Mouse (Mus musculus): ENCODE data around the gene Castor2. TPM values are rescaled to one million over a fixed set of nuclear protein-coding genes. Genes with fewer than 3 reads are reported as not detected.
A peak's percentile ranks its signal among the peaks of the same experiment; 100 is the strongest.

Gene Castor2
- 12.3 and 13.2 TPM in 2 replicates for polyA plus RNA-seq (2014; fragmentation: Nextera tagmentation; extraction: Ambion mirVana)

DNA sequence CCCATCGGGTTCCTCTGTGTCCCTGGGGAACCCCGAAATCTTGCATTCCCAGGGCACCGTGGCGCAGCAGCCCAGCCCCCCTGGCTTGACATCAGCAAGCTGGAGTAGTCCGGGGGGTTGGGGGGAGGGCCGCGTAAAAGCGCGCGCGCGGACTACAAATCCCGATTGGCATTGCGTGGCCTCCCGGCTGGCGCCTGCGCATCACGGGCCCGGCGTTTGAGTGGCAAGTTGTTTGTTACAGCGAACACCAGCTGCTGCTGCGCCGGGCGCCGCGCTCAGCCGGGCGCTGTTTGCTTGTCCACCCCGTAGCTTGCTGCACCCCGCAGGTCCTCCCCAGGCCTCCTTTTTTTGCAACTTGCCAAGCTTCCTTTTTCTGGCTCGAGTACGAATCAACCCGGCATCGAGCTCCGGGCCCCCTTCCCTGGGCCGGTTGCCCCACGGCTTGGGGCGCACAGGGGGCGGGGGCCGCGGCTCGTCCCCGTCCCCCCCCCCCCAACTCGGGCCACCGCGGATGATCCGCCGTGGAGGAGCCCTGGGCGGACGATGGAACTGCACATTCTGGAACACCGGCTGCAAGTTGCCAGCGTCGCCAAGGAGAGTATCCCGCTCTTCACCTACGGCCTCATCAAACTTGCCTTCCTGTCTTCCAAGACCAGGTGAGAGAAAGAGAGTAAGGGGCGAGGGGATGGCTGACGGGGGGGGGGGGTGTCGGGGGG, at the start of gene Castor2:
Gene Castor2, plus strand, starts transcription at position 216 of the 716 bp plus-strand sequence.
- Histone ChIP-seq H3K4me2 (replicated peaks; ENCODE audit: low read depth, low read length) (peak within 1 kb of the TSS; percentile 79), H3K9ac (ENCODE audit: low read depth, low read length) (peak within 1 kb of the TSS; percentile 60), H3K4me3 (ENCODE audit: low read depth, low read length) (peak within 1 kb of the TSS; percentile 60), H3K27ac (ENCODE audit: low read depth, low read length) (peak within 1 kb of the TSS; percentile 74), H3K36me3 (ENCODE audit: control insufficient read depth, insufficient read depth, low read length) (no peaks in the 10 kb centered on the region), H3K27me3 (ENCODE audit: control insufficient read depth, insufficient read depth, low read length) (no peaks in the 10 kb centered on the region), H3K9me3 (ENCODE audit: control insufficient read depth, low read length) (no peaks in the 10 kb centered on the region), H3K4me1 (replicated peaks; ENCODE audit: control insufficient read depth, insufficient read depth, low read length) (no peaks in the 10 kb centered on the region)
- WGBS = under 1% methylated on average over 53 of the region's 58 CpGs
- ATAC-seq (ENCODE audit: low FRiP score) (peak; percentile 94), DNase-seq (ENCODE audit: low spot score) (peak; percentile 97)

GRCm38 (mm10) chr5:134050711-134051110, 48.8 kb upstream of the Castor2 start:
- no peak overlapping the region for H3K27ac ChIP-seq (ENCODE audit: low read depth, low read length)
- no peak overlapping the region for H3K4me3 ChIP-seq (ENCODE audit: low read depth, low read length)
- H3K27me3 ChIP-seq (ENCODE audit: control insufficient read depth, insufficient read depth, low read length) = no peaks in the 10 kb centered on the region
- H3K4me1 ChIP-seq (replicated peaks; ENCODE audit: control insufficient read depth, insufficient read depth, low read length) = no peaks in the 10 kb centered on the region
- no peaks in the 10 kb centered on the region for H3K36me3 ChIP-seq (ENCODE audit: control insufficient read depth, insufficient read depth, low read length)
- WGBS = 42% methylated on average over 10 of the region's 10 CpGs
- DNase-seq (ENCODE audit: low spot score) (no peak), ATAC-seq (ENCODE audit: low FRiP score) (no peak)
- no peak overlapping the region for H3K4me2 ChIP-seq (replicated peaks; ENCODE audit: low read depth, low read length)
- H3K9ac ChIP-seq (ENCODE audit: low read depth, low read length) = no peak overlapping the region
- no peaks in the 10 kb centered on the region for H3K9me3 ChIP-seq (ENCODE audit: control insufficient read depth, low read length)

GRCm38 (mm10) chr5:134052614-134053013, 46.9 kb upstream of the Castor2 start:
- H3K9ac ChIP-seq (ENCODE audit: low read depth, low read length) = no peak overlapping the region
- H3K36me3 ChIP-seq (ENCODE audit: control insufficient read depth, insufficient read depth, low read length) = no peaks in the 10 kb centered on the region
- H3K27me3 ChIP-seq (ENCODE audit: control insufficient read depth, insufficient read depth, low read length) = no peaks in the 10 kb centered on the region
- no peaks in the 10 kb centered on the region for H3K9me3 ChIP-seq (ENCODE audit: control insufficient read depth, low read length)
- DNase-seq (ENCODE audit: low spot score) = no peak
- 82% methylated on average over 4 of the region's 4 CpGs for WGBS
- H3K27ac ChIP-seq (ENCODE audit: low read depth, low read length) = no peak overlapping the region
- H3K4me2 ChIP-seq (replicated peaks; ENCODE audit: low read depth, low read length) = no peak overlapping the region
- H3K4me3 ChIP-seq (ENCODE audit: low read depth, low read length) = no peak overlapping the region
- no peak for ATAC-seq (ENCODE audit: low FRiP score)
- no peaks in the 10 kb centered on the region for H3K4me1 ChIP-seq (replicated peaks; ENCODE audit: control insufficient read depth, insufficient read depth, low read length)

GRCm38 (mm10) chr5:134054496-134054895, 45.0 kb upstream of the Castor2 start:
- no peaks in the 10 kb centered on the region for H3K9me3 ChIP-seq (ENCODE audit: control insufficient read depth, low read length)
- 52% methylated on average over 4 of the region's 4 CpGs for WGBS
- H3K4me1 ChIP-seq (replicated peaks; ENCODE audit: control insufficient read depth, insufficient read depth, low read length) = no peaks in the 10 kb centered on the region
- no peak for DNase-seq (ENCODE audit: low spot score)
- H3K36me3 ChIP-seq (ENCODE audit: control insufficient read depth, insufficient read depth, low read length) = no peaks in the 10 kb centered on the region
- no peak overlapping the region for H3K9ac ChIP-seq (ENCODE audit: low read depth, low read length)
- no peak overlapping the region for H3K4me3 ChIP-seq (ENCODE audit: low read depth, low read length)
- no peak overlapping the region for H3K4me2 ChIP-seq (replicated peaks; ENCODE audit: low read depth, low read length)
- H3K27me3 ChIP-seq (ENCODE audit: control insufficient read depth, insufficient read depth, low read length) = no peaks in the 10 kb centered on the region
- no peak for ATAC-seq (ENCODE audit: low FRiP score)
- H3K27ac ChIP-seq (ENCODE audit: low read depth, low read length) = no peak overlapping the region

DNA sequence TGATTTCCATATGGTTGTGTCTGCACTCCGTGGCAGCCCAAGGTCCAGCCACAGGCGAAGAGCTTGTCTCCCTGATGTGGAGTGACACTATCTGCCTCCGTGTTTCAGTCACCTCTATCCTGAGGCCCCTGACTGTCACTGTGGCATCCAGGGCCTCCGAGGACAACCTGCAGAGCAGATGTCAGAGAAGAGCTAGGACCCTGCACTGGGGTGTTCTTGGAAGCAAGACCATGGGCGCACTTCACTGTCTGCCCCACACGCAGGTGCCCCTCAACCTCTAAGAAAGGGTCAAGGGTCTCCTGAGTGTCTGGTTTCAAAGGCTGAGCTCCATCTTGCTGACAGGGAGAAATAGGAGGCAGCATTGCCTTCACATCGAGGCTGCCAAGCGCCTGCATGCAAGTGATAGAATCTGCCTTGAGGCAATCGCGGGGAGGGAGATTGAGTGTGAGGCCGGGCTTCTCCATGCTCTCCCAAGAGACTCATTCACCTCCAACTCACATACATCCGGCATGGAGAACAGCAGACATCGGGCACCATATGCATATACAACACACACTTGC, 40.6 kb upstream of the Castor2 start:
- H3K27ac ChIP-seq (ENCODE audit: low read depth, low read length) = no peak overlapping the region
- H3K9me3 ChIP-seq (ENCODE audit: control insufficient read depth, low read length) = no peaks in the 10 kb centered on the region
- 59% methylated on average over 13 of the region's 13 CpGs for WGBS
- no peak overlapping the region for H3K4me3 ChIP-seq (ENCODE audit: low read depth, low read length)
- no peak for ATAC-seq (ENCODE audit: low FRiP score)
- no peak for DNase-seq (ENCODE audit: low spot score)
- H3K4me2 ChIP-seq (replicated peaks; ENCODE audit: low read depth, low read length) = no peak overlapping the region
- no peaks in the 10 kb centered on the region for H3K4me1 ChIP-seq (replicated peaks; ENCODE audit: control insufficient read depth, insufficient read depth, low read length)
- H3K9ac ChIP-seq (ENCODE audit: low read depth, low read length) = no peak overlapping the region
- H3K27me3 ChIP-seq (ENCODE audit: control insufficient read depth, insufficient read depth, low read length) = no peaks in the 10 kb centered on the region
- no peaks in the 10 kb centered on the region for H3K36me3 ChIP-seq (ENCODE audit: control insufficient read depth, insufficient read depth, low read length)

GRCm38 (mm10) chr5:134063362-134064064, 36.0 kb upstream of the Castor2 start:
- Histone ChIP-seq H3K27me3 (ENCODE audit: control insufficient read depth, insufficient read depth, low read length) (no peaks in the 10 kb centered on the region), H3K4me1 (replicated peaks; ENCODE audit: control insufficient read depth, insufficient read depth, low read length) (no peaks in the 10 kb centered on the region), H3K27ac (ENCODE audit: low read depth, low read length) (no peak overlapping the region), H3K4me2 (replicated peaks; ENCODE audit: low read depth, low read length) (no peak overlapping the region), H3K9ac (ENCODE audit: low read depth, low read length) (no peak overlapping the region), H3K4me3 (ENCODE audit: low read depth, low read length) (no peak overlapping the region), H3K9me3 (ENCODE audit: control insufficient read depth, low read length) (no peaks in the 10 kb centered on the region), H3K36me3 (ENCODE audit: control insufficient read depth, insufficient read depth, low read length) (no peaks in the 10 kb centered on the region)
- ATAC-seq (ENCODE audit: low FRiP score) (peak; percentile 53; the same call in 1 of the 2 replicates), DNase-seq (ENCODE audit: low spot score) (peak; percentile 92)
- WGBS = 50% methylated on average over 15 of the region's 15 CpGs

DNA sequence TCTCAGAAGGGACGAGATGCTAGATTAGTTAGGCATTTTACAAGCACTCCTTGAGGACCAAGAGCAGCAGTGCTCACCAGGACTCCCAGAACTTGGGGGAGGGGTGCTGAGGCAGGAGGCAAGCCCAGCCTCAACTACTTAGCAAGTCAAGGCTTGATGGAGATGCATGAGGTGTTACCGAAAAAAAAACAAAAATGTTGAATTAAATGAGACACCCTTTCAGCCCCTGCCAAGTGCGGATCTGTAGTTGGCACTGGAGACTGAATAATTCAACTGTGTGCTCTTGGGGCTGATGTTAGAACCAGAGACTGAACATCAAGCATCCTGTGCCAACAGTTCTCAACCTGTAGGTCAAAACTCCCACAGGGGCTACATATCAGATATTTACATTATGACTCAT, 33.2 kb upstream of the Castor2 start:
- Histone ChIP-seq H3K36me3 (ENCODE audit: control insufficient read depth, insufficient read depth, low read length) (no peaks in the 10 kb centered on the region), H3K4me3 (ENCODE audit: low read depth, low read length) (no peak overlapping the region), H3K27me3 (ENCODE audit: control insufficient read depth, insufficient read depth, low read length) (no peaks in the 10 kb centered on the region), H3K4me2 (replicated peaks; ENCODE audit: low read depth, low read length) (no peak overlapping the region), H3K9me3 (ENCODE audit: control insufficient read depth, low read length) (no peaks in the 10 kb centered on the region), H3K9ac (ENCODE audit: low read depth, low read length) (no peak overlapping the region), H3K27ac (ENCODE audit: low read depth, low read length) (no peak overlapping the region), H3K4me1 (replicated peaks; ENCODE audit: control insufficient read depth, insufficient read depth, low read length) (no peaks in the 10 kb centered on the region)
- DNase-seq (ENCODE audit: low spot score) (no peak), ATAC-seq (ENCODE audit: low FRiP score) (no peak)
- 44% methylated on average over 3 of the region's 3 CpGs for WGBS

DNA sequence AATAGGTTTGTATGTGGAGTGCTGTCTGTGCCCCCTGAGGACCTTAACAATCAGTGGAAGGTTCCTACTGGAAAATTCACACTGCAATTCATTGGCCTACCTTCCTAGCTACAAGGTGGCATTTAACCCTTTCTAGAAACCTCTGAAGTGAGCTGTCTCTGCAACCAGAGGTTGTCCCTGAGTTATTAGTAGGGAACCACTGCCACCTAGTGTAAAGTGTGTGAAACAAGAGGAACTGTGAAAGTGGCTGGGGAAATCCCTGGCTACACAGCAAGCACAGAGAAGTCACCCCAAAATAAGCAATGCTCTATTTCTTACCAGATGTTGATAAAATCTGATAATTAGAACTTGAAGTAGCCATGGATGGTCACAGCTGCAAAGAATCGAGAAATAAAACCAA, 31.6 kb upstream of the Castor2 start:
- H3K4me1 ChIP-seq (replicated peaks; ENCODE audit: control insufficient read depth, insufficient read depth, low read length) = no peaks in the 10 kb centered on the region
- H3K9me3 ChIP-seq (ENCODE audit: control insufficient read depth, low read length) = no peaks in the 10 kb centered on the region
- DNase-seq (ENCODE audit: low spot score) (peak; percentile 42), ATAC-seq (ENCODE audit: low FRiP score) (no peak)
- H3K27me3 ChIP-seq (ENCODE audit: control insufficient read depth, insufficient read depth, low read length) = no peaks in the 10 kb centered on the region
- no peak overlapping the region for H3K9ac ChIP-seq (ENCODE audit: low read depth, low read length)
- WGBS = 30% methylated on average over 1 of the region's 1 CpGs
- H3K36me3 ChIP-seq (ENCODE audit: control insufficient read depth, insufficient read depth, low read length) = no peaks in the 10 kb centered on the region
- no peak overlapping the region for H3K27ac ChIP-seq (ENCODE audit: low read depth, low read length)
- no peak overlapping the region for H3K4me3 ChIP-seq (ENCODE audit: low read depth, low read length)
- no peak overlapping the region for H3K4me2 ChIP-seq (replicated peaks; ENCODE audit: low read depth, low read length)

All from hindbrain, embryonic 11.5 days (tissue).